ENCODE assay signal across 9 mouse cellular contexts in genomic region chr4:132145092-132145491, GRCm38 (mm10). TPM values are rescaled to one million over a fixed set of nuclear protein-coding genes. Genes with fewer than 3 reads are reported as not detected.
DNase-seq lines count a peak whose midpoint lies in the region; ATAC-seq and TF ChIP-seq lines count a peak whose summit lies in the region.
"Had no signal": no experiment of that assay in that cellular context is flagged by ENCODE, and none has a peak within 500 bp of the region (broad histone marks: within the 10 kb centered on the region; RNA-seq: fewer than 3 reads in every experiment).

No protein-coding gene starts in this region.

- no peak overlapping the region for H3K4me2 ChIP-seq in forebrain, embryonic 14.5 days (ENCODE audit: low read length)
- H3K4me2 ChIP-seq in liver, embryonic 11.5 days: peak overlapping the region; percentile 70
- no peak overlapping the region for H3K4me2 ChIP-seq in liver, postnatal 0 days (ENCODE audit: low read depth, low read length)
- peak overlapping the region; percentile 76 for H3K4me2 ChIP-seq in embryonic facial prominence, embryonic 15.5 days (replicated peaks)
- peak overlapping the region; percentile 91 for H3K4me2 ChIP-seq in limb, embryonic 13.5 days (replicated peaks)

- no peak overlapping the region for H3K9ac ChIP-seq in forebrain, embryonic 14.5 days (ENCODE audit: low read length)
- no peak overlapping the region for H3K9ac ChIP-seq in liver, embryonic 11.5 days (ENCODE audit: low read depth, low read length)
- H3K9ac ChIP-seq in liver, postnatal 0 days (replicated peaks): no peak overlapping the region
- H3K9ac ChIP-seq in embryonic facial prominence, embryonic 15.5 days: no peak overlapping the region
- H3K9ac ChIP-seq in limb, embryonic 13.5 days: no peak overlapping the region

- no peaks in the 10 kb centered on the region for H3K36me3 ChIP-seq in forebrain, embryonic 10.5 days (replicated peaks)
- no peaks in the 10 kb centered on the region for H3K36me3 ChIP-seq in forebrain, embryonic 14.5 days (ENCODE audit: control insufficient read depth, insufficient read depth, low read length)
- no peaks in the 10 kb centered on the region for H3K36me3 ChIP-seq in liver, embryonic 11.5 days (ENCODE audit: control insufficient read depth, insufficient read depth, low read length)
- H3K36me3 ChIP-seq in liver, postnatal 0 days (replicated peaks; ENCODE audit: insufficient read depth, low read length): no peaks in the 10 kb centered on the region
- H3K36me3 ChIP-seq in embryonic facial prominence, embryonic 15.5 days: no peaks in the 10 kb centered on the region
- no peaks in the 10 kb centered on the region for H3K36me3 ChIP-seq in limb, embryonic 13.5 days

- H3K9me3 ChIP-seq in forebrain, embryonic 10.5 days: no peaks in the 10 kb centered on the region
- H3K9me3 ChIP-seq in forebrain, embryonic 14.5 days (replicated peaks; ENCODE audit: control insufficient read depth, low read length): no peaks in the 10 kb centered on the region
- no peaks in the 10 kb centered on the region for H3K9me3 ChIP-seq in liver, embryonic 11.5 days (ENCODE audit: control insufficient read depth, low read length)
- H3K9me3 ChIP-seq in liver, postnatal 0 days (ENCODE audit: low read length): no peaks in the 10 kb centered on the region
- H3K9me3 ChIP-seq in embryonic facial prominence, embryonic 15.5 days (replicated peaks): no peaks in the 10 kb centered on the region
- H3K9me3 ChIP-seq in limb, embryonic 13.5 days: no peaks in the 10 kb centered on the region

- DNase-seq in forebrain, embryonic 10.5 days (ENCODE audit: extremely low spot score, low spot score): no peak
- DNase-seq in forebrain, embryonic 14.5 days (ENCODE audit: low spot score): no peak
- DNase-seq in liver, embryonic 11.5 days (ENCODE audit: low spot score): no peak
- no peak for DNase-seq in liver, postnatal 0 days
- no peak for DNase-seq in layer of hippocampus, postnatal 36 days
- no peak for DNase-seq in cerebellum, adult 11 months
- DNase-seq: gastrocnemius, postnatal 10 days had no signal

- no peak overlapping the region for H3K27ac ChIP-seq in forebrain, embryonic 10.5 days
- no peak overlapping the region for H3K27ac ChIP-seq in forebrain, embryonic 14.5 days (ENCODE audit: low read depth, low read length)
- H3K27ac ChIP-seq in liver, embryonic 11.5 days (ENCODE audit: low read depth, low read length): no peak overlapping the region
- no peak overlapping the region for H3K27ac ChIP-seq in liver, postnatal 0 days (ENCODE audit: low read depth)
- H3K27ac ChIP-seq in embryonic facial prominence, embryonic 15.5 days (replicated peaks): no peak overlapping the region
- H3K27ac ChIP-seq in limb, embryonic 13.5 days: no peak overlapping the region

- H3K27me3 ChIP-seq in forebrain, embryonic 10.5 days (ENCODE audit: poor library complexity, severe bottlenecking): peaks cover 69% of the 10 kb centered on the region
- H3K27me3 ChIP-seq in forebrain, embryonic 14.5 days (replicated peaks; ENCODE audit: control insufficient read depth, insufficient read depth, low read length): peaks cover 31% of the 10 kb centered on the region
- H3K27me3 ChIP-seq in liver, embryonic 11.5 days (replicated peaks; ENCODE audit: control insufficient read depth, insufficient read depth, low read length): peaks cover 59% of the 10 kb centered on the region
- peaks cover 34% of the 10 kb centered on the region for H3K27me3 ChIP-seq in liver, postnatal 0 days (ENCODE audit: insufficient read depth, low read length)
- H3K27me3 ChIP-seq in embryonic facial prominence, embryonic 15.5 days: peaks cover 34% of the 10 kb centered on the region
- H3K27me3 ChIP-seq in limb, embryonic 13.5 days: peaks cover 68% of the 10 kb centered on the region

- ATAC-seq in forebrain, embryonic 14.5 days: no peak
- no peak for ATAC-seq in liver, embryonic 11.5 days (replicated peaks; ENCODE audit: low FRiP score)
- ATAC-seq in liver, postnatal 0 days: no peak
- ATAC-seq in embryonic facial prominence, embryonic 15.5 days (ENCODE audit: insufficient number of reproducible peaks, low FRiP score, low TSS enrichment, low read depth): no peak
- ATAC-seq in limb, embryonic 13.5 days (ENCODE audit: low FRiP score, low read depth): no peak

- TF ChIP-seq EP300 in liver, postnatal 0 days (IDR thresholded peaks at IDR 0.05; ENCODE audit: low read depth): no peak

- WGBS in forebrain, embryonic 10.5 days: 50% methylated on average over 10 of the region's 10 CpGs
- 38% methylated on average over 10 of the region's 10 CpGs for WGBS in forebrain, embryonic 14.5 days
- WGBS in liver, embryonic 11.5 days: 24% methylated on average over 10 of the region's 10 CpGs
- WGBS in liver, postnatal 0 days (ENCODE audit: insufficient replicate concordance): 21% methylated on average over 10 of the region's 10 CpGs
- 32% methylated on average over 10 of the region's 10 CpGs for WGBS in embryonic facial prominence, embryonic 15.5 days
- 45% methylated on average over 10 of the region's 10 CpGs for WGBS in limb, embryonic 13.5 days

- no peak for TF ChIP-seq CTCF in liver, postnatal 0 days (IDR thresholded peaks at IDR 0.05; ENCODE audit: low read depth)

- H3K4me3 ChIP-seq in forebrain, embryonic 10.5 days: peak overlapping the region; percentile 57; the same call in 1 of the 2 replicates
- no peak overlapping the region for H3K4me3 ChIP-seq in forebrain, embryonic 14.5 days (ENCODE audit: low read depth, low read length)
- H3K4me3 ChIP-seq in liver, embryonic 11.5 days (ENCODE audit: low read depth, low read length): peak overlapping the region; percentile 48; the same call in 1 of the 2 replicates
- no peak overlapping the region for H3K4me3 ChIP-seq in liver, postnatal 0 days (ENCODE audit: low read depth, low read length)
- H3K4me3 ChIP-seq in embryonic facial prominence, embryonic 15.5 days (replicated peaks): peak overlapping the region; percentile 11; the same call in 1 of the 2 replicates
- H3K4me3 ChIP-seq in limb, embryonic 13.5 days: peak overlapping the region; percentile 56

- H3K4me1 ChIP-seq in forebrain, embryonic 10.5 days: peaks cover 13% of the 10 kb centered on the region
- H3K4me1 ChIP-seq in forebrain, embryonic 14.5 days (ENCODE audit: control insufficient read depth, insufficient read depth, low read length): no peaks in the 10 kb centered on the region
- peaks cover 10% of the 10 kb centered on the region for H3K4me1 ChIP-seq in liver, embryonic 11.5 days (replicated peaks; ENCODE audit: control insufficient read depth, insufficient read depth, low read length)
- no peaks in the 10 kb centered on the region for H3K4me1 ChIP-seq in liver, postnatal 0 days (ENCODE audit: insufficient read depth)
- H3K4me1 ChIP-seq in embryonic facial prominence, embryonic 15.5 days: peaks cover 9% of the 10 kb centered on the region
- peaks cover 4% of the 10 kb centered on the region; the same call in 1 of the 2 replicates for H3K4me1 ChIP-seq in limb, embryonic 13.5 days

RNA-seq across cellular contexts. Expression of gene Oprd1, which starts 0.8 kb away (rescaled TPM):
- 0.11 TPM in 1 of 2 replicates, not detected in the other for polyA plus RNA-seq in forebrain, embryonic 10.5 days (2016; fragmentation: Nextera tagmentation; extraction: Ambion mirVana)
- polyA plus RNA-seq in forebrain, embryonic 14.5 days (2014; fragmentation: Nextera tagmentation; extraction: Ambion mirVana): 0.05 and 0.09 TPM in 2 replicates
- 0.45 and 0.56 TPM in 2 replicates for polyA plus RNA-seq in liver, embryonic 11.5 days (2014; fragmentation: Nextera tagmentation; extraction: Ambion mirVana)
- not detected in 2 replicates for polyA plus RNA-seq in liver, postnatal 0 days (2015; fragmentation: Nextera tagmentation; extraction: Ambion mirVana)
- polyA plus RNA-seq in embryonic facial prominence, embryonic 15.5 days (2015; fragmentation: Nextera tagmentation; extraction: Ambion mirVana): 0.33 and 0.54 TPM in 2 replicates
- polyA plus RNA-seq in limb, embryonic 13.5 days (2015; fragmentation: Nextera tagmentation; extraction: Ambion mirVana): 0.31 and 0.43 TPM in 2 replicates
- total RNA-seq in layer of hippocampus, postnatal 36 days (2021): 10 to 100 TPM; 10.7 to 11.3 TPM
- total RNA-seq: gastrocnemius, postnatal 10 days had no signal

Comparison
In these comparisons a context has a peak if more than half of its experiments do, and no peak if none do; other contexts are left out.
1. H3K4me3 ChIP-seq: peak in forebrain, embryonic 10.5 days (single experiment), liver, embryonic 11.5 days (single experiment), embryonic facial prominence, embryonic 15.5 days (single experiment) and limb, embryonic 13.5 days (single experiment); none in forebrain, embryonic 14.5 days (single experiment) and liver, postnatal 0 days (single experiment).
2. H3K4me2 ChIP-seq: peak in liver, embryonic 11.5 days (single experiment), embryonic facial prominence, embryonic 15.5 days (single experiment) and limb, embryonic 13.5 days (single experiment); none in forebrain, embryonic 14.5 days (single experiment) and liver, postnatal 0 days (single experiment).